Mouse (Mus musculus) heart, adult 18-20 months (tissue): ENCODE results near the gene Gm49673. TPM values are rescaled to one million over a fixed set of nuclear protein-coding genes. Genes with fewer than 3 reads are reported as not detected.
"Not testable (repeated sequence)": the region's sequence is repeated elsewhere in the genome, so short reads cannot be mapped to it uniquely, and the experiment has no call there.

Experiments used
- DNase-seq, 2 experiments: peaks; one replicate each; pipeline ENCODE4 v3.0.0; 2021 to 2022; ENCODE audit warnings: mixed read lengths in 1 of 2
- total RNA-seq, 2 experiments: library from RNA; stranded (reverse); gene quantifications; 2 replicates each; pipeline ENCODE4 v1.2.3; 2021

Gene Gm49673
- total RNA-seq, 2 experiments from 2014 or later, result not detected

DNA sequence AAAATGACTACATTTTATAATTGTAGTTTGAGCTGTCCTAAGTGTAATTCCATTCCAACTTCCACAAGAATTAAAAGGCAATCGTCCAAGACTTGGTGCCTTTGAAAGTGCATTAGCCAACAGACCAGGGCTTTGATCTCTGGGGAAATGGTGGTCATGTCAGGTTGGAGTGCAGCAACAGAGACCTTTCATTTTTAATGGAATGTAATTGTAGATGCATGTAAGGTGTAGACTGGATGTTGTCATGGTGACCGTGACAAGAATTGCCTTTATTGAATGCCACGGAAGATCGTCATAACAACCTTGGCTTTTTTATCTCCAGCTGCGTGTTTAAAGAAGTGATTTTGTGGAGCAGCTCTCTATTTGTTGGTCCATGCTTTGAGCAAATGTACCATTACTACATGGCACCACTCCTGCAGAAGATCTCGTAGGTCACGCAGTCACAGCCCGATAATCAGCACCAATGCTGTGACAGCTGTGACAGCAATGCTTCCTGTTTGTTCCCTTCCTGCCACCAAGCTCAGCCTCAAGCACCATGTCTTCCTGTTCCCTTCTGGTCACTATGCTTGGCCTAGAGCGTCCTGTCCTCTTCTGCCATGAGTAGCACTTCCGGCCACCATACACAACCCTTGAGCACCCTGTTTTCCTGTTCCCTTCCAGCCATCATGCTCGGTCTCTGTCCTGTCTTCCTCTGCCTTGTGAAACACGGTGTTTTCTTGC, 107.5 kb downstream of the Gm49673 start:
- DNase-seq, result not testable (repeated sequence)

DNA sequence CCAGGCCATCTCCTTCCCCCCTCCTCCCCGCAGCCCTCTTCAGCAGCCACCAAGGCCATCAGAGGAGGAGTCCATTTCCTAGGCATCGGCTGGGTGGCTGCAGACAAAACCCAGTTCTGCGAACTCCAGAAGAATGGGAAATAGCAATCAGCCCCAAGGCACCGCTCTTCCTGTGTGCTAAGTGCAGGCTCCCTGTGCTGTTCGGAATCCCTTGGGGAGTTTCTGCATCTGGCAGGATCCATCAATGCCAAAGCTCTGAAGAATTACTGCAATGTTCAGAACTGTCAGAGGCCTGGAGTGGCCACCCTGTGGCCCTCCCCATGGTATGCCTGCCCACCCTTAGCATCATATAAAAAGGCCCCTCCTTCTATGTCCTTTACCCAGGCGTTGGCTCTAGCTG, 110.6 kb downstream of the Gm49673 start:
- DNase-seq, result not testable (repeated sequence)

Other genes with a start within 250 kb of the Gm49673 start
- 1 to 10 TPM; 2.7 to 3.0 TPM for gene Tagap, start 221.8 kb downstream of the Gm49673 start, total RNA-seq
- 10 to 100 TPM; 24.1 to 29.6 TPM for gene Rsph3a, start 202.2 kb downstream of the Gm49673 start, total RNA-seq
- gene Rnaset2a, start 309 bp upstream of the Gm49673 start, total RNA-seq, result 10 to 100 TPM; 25.4 to 26.3 TPM
- gene Fgfr1op, start 17.7 kb upstream of the Gm49673 start, total RNA-seq, result 10 to 100 TPM; 19.3 to 22.1 TPM
- 1 to 10 TPM in 1 of 2 experiments, not detected in 1; 1.3 TPM for gene Ccr6, start 88.3 kb upstream of the Gm49673 start, total RNA-seq
- 100 to 1,000 TPM; 873 to 884 TPM for gene Mpc1, start 135.1 kb upstream of the Gm49673 start, total RNA-seq
- 10 to 100 TPM; 16.4 to 17.8 TPM for gene Sft2d1, start 163.3 kb upstream of the Gm49673 start, total RNA-seq
- gene Prr18, start 189.7 kb upstream of the Gm49673 start, total RNA-seq, result under 1 TPM; 0.25 to 0.26 TPM
- gene T2, start 208.2 kb upstream of the Gm49673 start, total RNA-seq, result under 1 TPM; 0.59 to 0.65 TPM